Mouse (Mus musculus): Measurements from ENCODE around the gene Plxna4. TPM values are rescaled to one million over a fixed set of nuclear protein-coding genes. Genes with fewer than 3 reads are reported as not detected.
A peak's percentile ranks its signal among the peaks of the same experiment; 100 is the strongest.

Plxna4 gene
- total RNA-seq (2021): 1 to 10 TPM; 2.2 to 2.5 TPM
- long read RNA-seq, experiment 1: 0 reads
- long read RNA-seq, experiment 2, partial matches to known transcripts: 0 of 2 reads
- long read RNA-seq, experiment 2, other reads (novel, unspliced or antisense): 2 of 2 reads

GRCm38 (mm10) chr6:32588056-32588671 lies at the start of gene Plxna4:
Plxna4 (minus strand) TSS chr6:32588192.
- intact Hi-C loops (cut with DNase I): loop anchor here (5.0 to 10.0 kb wide), 2 partner anchors 106 to 923 kb away; no protein-coding TSS in a partner anchor
- DNase-seq: peak; percentile 53 to 67

GRCm38 (mm10) chr6:32637568-32638183 lies 49.7 kb upstream of the Plxna4 start:
- DNase-seq: no peak
- intact Hi-C loops (cut with DNase I): no loop called here

- no peak for DNase-seq
- intact Hi-C loops (cut with DNase I): no loop called here
These were observed 22.7 kb upstream of the Plxna4 start for GRCm38 (mm10) chr6:32610712-32611111.

GRCm38 (mm10) chr6:32606787-32607186 lies 18.8 kb upstream of the Plxna4 start:
- no peak for DNase-seq
- intact Hi-C loops (cut with DNase I): no loop called here

- intact Hi-C loops (cut with DNase I): no loop called here
- no peak for DNase-seq
These were observed 17.6 kb upstream of the Plxna4 start for GRCm38 (mm10) chr6:32605581-32605980.

GRCm38 (mm10) chr6:32604901-32605300 lies 16.9 kb upstream of the Plxna4 start:
- no peak for DNase-seq
- intact Hi-C loops (cut with DNase I): no loop called here

- DNase-seq: no peak
- intact Hi-C loops (cut with DNase I): no loop called here
These were observed 14.1 kb upstream of the Plxna4 start for GRCm38 (mm10) chr6:32602130-32602529.

- intact Hi-C loops (cut with DNase I): no loop called here
- no peak for DNase-seq
These were observed 13.3 kb upstream of the Plxna4 start for GRCm38 (mm10) chr6:32601306-32601705.

GRCm38 (mm10) chr6:32595591-32595990 lies 7.6 kb upstream of the Plxna4 start:
- intact Hi-C loops (cut with DNase I): no loop called here
- DNase-seq: no peak

GRCm38 (mm10) chr6:32590979-32591758 lies 3.2 kb upstream of the Plxna4 start:
- peak; percentile 46 to 67 for DNase-seq
- intact Hi-C loops (cut with DNase I): loop anchor here (1.0 to 5.0 kb wide), 2 partner anchors 264 to 654 kb away; no protein-coding TSS in a partner anchor

GRCm38 (mm10) chr6:32589632-32590031 lies 1.6 kb upstream of the Plxna4 start:
- intact Hi-C loops (cut with DNase I): loop anchor here (5.0 to 10.0 kb wide), 3 partner anchors 107 to 925 kb away; no protein-coding TSS in a partner anchor
- DNase-seq: no peak

- intact Hi-C loops (cut with DNase I): loop anchor here (5.0 to 10.0 kb wide), 2 partner anchors 105 to 923 kb away; no protein-coding TSS in a partner anchor
- DNase-seq: peak in 1 of 2 experiments; percentile 23
These were observed 619 bp downstream of the Plxna4 start for GRCm38 (mm10) chr6:32587136-32588009.

- no peak for DNase-seq
- intact Hi-C loops (cut with DNase I): loop anchor here (5.0 to 10.0 kb wide), 2 partner anchors 104 to 922 kb away; no protein-coding TSS in a partner anchor
These were observed 1.2 kb downstream of the Plxna4 start for GRCm38 (mm10) chr6:32586821-32587135.

- no peak for DNase-seq
These were observed 1.6 kb downstream of the Plxna4 start for GRCm38 (mm10) chr6:32586390-32586789.

GRCm38 (mm10) chr6:32585211-32585610 lies 2.8 kb downstream of the Plxna4 start:
- intact Hi-C loops (cut with DNase I): loop anchor here (5.0 to 10.0 kb wide), 2 partner anchors 103 to 920 kb away; no protein-coding TSS in a partner anchor

More at GRCm38 (mm10) chr6:32586390-32586789, 1.6 kb downstream of the Plxna4 start:
- intact Hi-C loops (cut with DNase I): loop anchor here (5.0 to 10.0 kb wide), 2 partner anchors 104 to 922 kb away; no protein-coding TSS in a partner anchor

GRCm38 (mm10) chr6:32584243-32584880 lies 3.6 kb downstream of the Plxna4 start:
- intact Hi-C loops (cut with DNase I): loop anchor here (10.0 kb wide), 1 partner anchor 920 kb away; no protein-coding TSS in a partner anchor

More at GRCm38 (mm10) chr6:32585211-32585610, 2.8 kb downstream of the Plxna4 start:
- no peak for DNase-seq

GRCm38 (mm10) chr6:32583582-32583981 lies 4.4 kb downstream of the Plxna4 start:
- no peak for DNase-seq
- intact Hi-C loops (cut with DNase I): loop anchor here (10.0 kb wide), 1 partner anchor 919 kb away; no protein-coding TSS in a partner anchor

More at GRCm38 (mm10) chr6:32584243-32584880, 3.6 kb downstream of the Plxna4 start:
- DNase-seq: no peak

GRCm38 (mm10) chr6:32571485-32571884 lies 16.5 kb downstream of the Plxna4 start:
- DNase-seq: no peak
- intact Hi-C loops (cut with DNase I): no loop called here

- intact Hi-C loops (cut with DNase I): no loop called here
- no peak for DNase-seq
These were observed 17.5 kb downstream of the Plxna4 start for GRCm38 (mm10) chr6:32570445-32570844.

Measured in gastrocnemius, postnatal 36 days (tissue).